Mouse (Mus musculus) hindbrain, postnatal 0 days (tissue): ENCODE measurements around the gene Gm26741. TPM values are rescaled to one million over a fixed set of nuclear protein-coding genes. Genes with fewer than 3 reads are reported as not detected.

ENCODE experiments used
- ATAC-seq: fragments of 200-750 bp; cut with Nextera tagmentation; 2 replicates; pipeline ENCODE4 v1.8.0; 2017; ENCODE audit warnings: mild to moderate bottlenecking, moderate TSS enrichment, moderate library complexity
- DNase-seq: peaks from one replicate; pipeline ENCODE4 v3.0.0-alpha.2; 2015; ENCODE audit warnings: low spot score
- H3K27ac ChIP-seq: fragments of 300-500 bp; sonication (generic); 2 replicates; pipeline ENCODE4 v1.5.1; 2014; ENCODE audit warnings: mild to moderate bottlenecking
- H3K27me3 ChIP-seq: fragments of 300-500 bp; sonication (generic); 2 replicates; pipeline ENCODE4 v1.6.1; 2014; ENCODE audit warnings: low read length, mixed read lengths; ENCODE audit not compliant: insufficient read depth
- H3K36me3 ChIP-seq: fragments of 300-500 bp; sonication (generic); 2 replicates; pipeline ENCODE4 v1.6.1; 2014; ENCODE audit warnings: low read length, mixed read lengths; ENCODE audit not compliant: insufficient read depth
- H3K4me1 ChIP-seq: fragments of 300-500 bp; sonication (generic); 2 replicates; pipeline ENCODE4 v1.6.1; 2014; ENCODE audit warnings: antibody characterized with exemption, low read length, mixed read lengths; ENCODE audit not compliant: insufficient read depth
- H3K4me2 ChIP-seq: fragments of 300-500 bp; sonication (generic); 2 replicates; pipeline ENCODE4 v1.6.1; 2014; ENCODE audit warnings: low read depth, mild to moderate bottlenecking, low read length, moderate library complexity, mixed read lengths
- H3K4me3 ChIP-seq: fragments of 300-500 bp; sonication (generic); 2 replicates; pipeline ENCODE4 v1.5.1; 2014; ENCODE audit warnings: low read length
- H3K9ac ChIP-seq: fragments of 300-500 bp; sonication (generic); replicated peaks from 2 replicates; pipeline ENCODE4 v1.6.1; 2014; ENCODE audit warnings: mild to moderate bottlenecking, low read length, moderate library complexity, mixed read lengths
- H3K9me3 ChIP-seq: fragments of 300-500 bp; sonication (generic); 2 replicates; pipeline ENCODE4 v1.6.1; 2016; ENCODE audit warnings: low read length, mixed read lengths
- CTCF ChIP-seq: IDR thresholded peaks from 2 replicates; pipeline ENCODE4 v1.5.1; 2016; ENCODE audit warnings: antibody characterized with exemption, control low read depth, low read depth
- WGBS: fragments of 180-500 bp; shearing (Covaris S2); extraction: QIAGEN DNeasy Blood & Tissue Kit; methylation state at CpG from one replicate; pipeline ENCODE4 v1.1.7; 2014; 5-methylcytosine and 5-hydroxymethylcytosine counted together
- polyA plus RNA-seq: library from polyadenylated mRNA; unstranded; fragments of >200 nt; fragmentation: Nextera tagmentation; extraction: Ambion mirVana; gene quantifications from 2 replicates; pipeline ENCODE4 v1.2.1, GENCODE M21; 2015
- total RNA-seq: library from RNA; depleted of rRNA; stranded (reverse); fragments of >200 nt; gene quantifications from 2 replicates; pipeline ENCODE4 v1.2.3, GENCODE M21; 2014

Gm26741 gene
- total and polyA plus RNA-seq, 2 experiments from 2014 or later: not detected

DNA sequence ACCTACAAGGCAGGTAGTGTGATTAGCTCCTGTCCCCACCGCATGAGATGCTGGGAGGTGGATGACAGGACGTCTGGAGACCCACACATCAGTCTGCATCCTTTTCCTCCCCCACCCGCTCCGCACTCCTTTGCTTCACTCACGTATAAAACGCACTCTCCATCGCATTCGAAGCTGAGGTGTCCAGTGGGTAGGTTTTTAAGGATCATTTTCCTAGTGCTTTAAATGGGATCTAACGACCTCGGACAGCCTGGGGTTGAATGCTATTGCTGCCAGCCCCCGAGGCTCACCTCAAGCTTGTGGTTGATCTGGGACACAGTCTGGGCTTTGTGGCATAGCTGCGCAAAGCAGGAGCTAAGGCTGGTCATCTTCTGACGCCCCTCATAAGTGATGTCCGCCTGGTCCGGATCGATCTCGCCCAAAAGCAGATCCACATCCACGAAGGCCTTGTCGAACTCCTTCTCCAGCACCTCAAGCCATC, 22.8 kb downstream of the Gm26741 start:
- ATAC-seq (peak; percentile 67), DNase-seq (peak; percentile 55)
- peaks cover 9% of the 10 kb centered on the region for H3K4me1 ChIP-seq
- no peaks in the 10 kb centered on the region for H3K36me3 ChIP-seq
- H3K4me3 ChIP-seq: peak overlapping the region; percentile 68
- peak overlapping the region; percentile 97 for H3K27ac ChIP-seq
- H3K9ac ChIP-seq: peak overlapping the region; percentile 84
- TF ChIP-seq CTCF: no peak
- no peaks in the 10 kb centered on the region for H3K9me3 ChIP-seq
- WGBS: under 1% methylated on average over 19 of the region's 19 CpGs
- no peaks in the 10 kb centered on the region for H3K27me3 ChIP-seq
- peak overlapping the region; percentile 83 for H3K4me2 ChIP-seq

DNA sequence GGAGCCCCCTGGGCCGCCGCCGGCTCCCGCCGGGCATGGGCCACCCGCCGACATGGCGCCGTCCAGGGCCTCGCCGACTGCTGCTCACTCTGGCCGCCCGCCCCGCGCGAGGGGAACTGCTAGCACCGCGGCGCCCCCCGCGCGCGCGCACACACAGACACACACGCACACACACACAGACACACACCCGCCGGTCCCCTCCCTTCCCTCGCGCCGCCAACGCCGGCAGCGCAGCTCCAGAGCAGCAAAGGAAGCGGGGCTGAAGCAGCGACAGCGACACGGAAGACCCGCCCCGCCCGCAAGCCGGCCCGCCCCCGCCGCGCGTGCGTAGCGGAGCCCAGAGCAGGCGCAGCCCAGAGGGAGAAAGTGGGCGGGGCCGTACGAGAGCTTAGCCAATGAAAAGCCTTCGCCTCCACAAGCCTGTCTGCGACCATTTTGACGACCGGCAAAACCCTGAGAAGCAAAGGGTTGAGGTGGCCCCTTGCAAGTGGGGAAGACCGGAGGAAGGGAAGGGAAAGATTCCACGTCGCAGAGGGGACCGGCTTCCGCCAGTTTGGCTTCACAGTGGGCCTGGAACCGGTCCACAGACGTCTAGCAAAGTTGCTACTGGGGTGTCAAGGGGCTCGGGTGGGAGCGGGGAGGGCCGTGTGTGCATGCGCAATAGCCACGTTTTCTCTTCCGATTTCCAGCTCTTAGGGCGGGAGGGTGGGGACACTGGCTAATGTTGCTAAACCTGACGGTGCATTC, 23.5 kb downstream of the Gm26741 start, which contains the start of gene Gopc:
Gene Gopc, minus strand, starts transcription at position 280 of the 747 bp plus-strand sequence.
- Histone ChIP-seq H3K4me3 (peak within 1 kb of the TSS; percentile 68), H3K9ac (peak within 1 kb of the TSS; percentile 84), H3K4me1 (peaks cover 9% of the 10 kb centered on the region), H3K27ac (peak within 1 kb of the TSS; percentile 97), H3K27me3 (no peaks in the 10 kb centered on the region), H3K9me3 (no peaks in the 10 kb centered on the region), H3K4me2 (peak within 1 kb of the TSS; percentile 83), H3K36me3 (no peaks in the 10 kb centered on the region)
- no peak for TF ChIP-seq CTCF
- WGBS: under 1% methylated on average over 54 of the region's 71 CpGs
- peak; percentile 99 for DNase-seq
- peak; percentile 99 for ATAC-seq

DNA sequence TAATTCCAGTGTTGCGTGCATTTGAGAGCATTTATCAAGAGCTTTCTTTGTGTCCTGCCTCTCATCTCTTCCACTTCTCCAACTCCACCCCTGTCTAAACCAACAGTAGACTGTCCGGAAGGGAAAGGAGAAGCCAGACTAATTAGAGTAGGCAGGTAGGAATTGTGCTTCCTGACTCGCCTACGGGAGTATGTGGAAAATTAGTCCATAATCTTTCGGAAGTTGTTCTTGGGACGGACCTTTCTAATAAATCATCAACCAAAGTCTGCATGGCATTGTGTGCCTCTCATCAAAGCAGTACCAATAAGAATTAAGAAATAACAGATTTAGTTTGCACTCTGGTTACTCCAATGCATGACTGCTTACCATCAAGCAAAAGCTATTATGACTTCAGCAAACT, 24.5 kb downstream of the Gm26741 start:
- peaks cover 9% of the 10 kb centered on the region for H3K4me1 ChIP-seq
- H3K4me3 ChIP-seq: peak overlapping the region; percentile 68; the same call in 1 of the 2 replicates
- no peaks in the 10 kb centered on the region for H3K9me3 ChIP-seq
- H3K27ac ChIP-seq: peak overlapping the region; percentile 97; the same call in 1 of the 2 replicates
- peak; percentile 2; the same call in 1 of the 2 replicates for TF ChIP-seq CTCF
- no peaks in the 10 kb centered on the region for H3K27me3 ChIP-seq
- H3K4me2 ChIP-seq: peak overlapping the region; percentile 83
- H3K9ac ChIP-seq: no peak overlapping the region
- ATAC-seq: no peak
- no peaks in the 10 kb centered on the region for H3K36me3 ChIP-seq
- 84% methylated on average over 6 of the region's 6 CpGs for WGBS
- no peak for DNase-seq

DNA sequence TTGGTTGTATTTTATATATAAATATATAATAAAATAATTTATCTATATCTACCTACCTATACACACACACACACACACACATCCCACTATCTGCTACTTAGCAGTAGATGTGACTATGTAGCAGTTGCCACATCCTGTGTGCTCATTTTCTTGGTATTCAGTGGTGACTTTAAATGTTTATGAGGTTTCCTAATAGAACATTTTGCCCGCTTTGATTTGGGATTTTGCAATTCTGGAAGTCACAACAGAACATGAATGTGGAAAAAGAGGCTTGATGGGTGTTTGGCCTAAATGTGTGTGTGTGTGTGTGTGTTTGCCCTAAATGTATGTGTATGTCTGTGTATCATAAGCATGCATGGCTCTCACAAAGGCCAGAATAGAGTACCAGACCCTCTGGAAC, 25.0 kb downstream of the Gm26741 start:
- TF ChIP-seq CTCF: no peak
- DNase-seq (no peak), ATAC-seq (no peak)
- Histone ChIP-seq H3K9ac (no peak overlapping the region), H3K4me2 (no peak overlapping the region), H3K9me3 (no peaks in the 10 kb centered on the region), H3K27me3 (no peaks in the 10 kb centered on the region), H3K27ac (no peak overlapping the region), H3K4me1 (peaks cover 7% of the 10 kb centered on the region), H3K36me3 (no peaks in the 10 kb centered on the region), H3K4me3 (no peak overlapping the region)
- WGBS: 95% methylated on average over 1 of the region's 1 CpGs

DNA sequence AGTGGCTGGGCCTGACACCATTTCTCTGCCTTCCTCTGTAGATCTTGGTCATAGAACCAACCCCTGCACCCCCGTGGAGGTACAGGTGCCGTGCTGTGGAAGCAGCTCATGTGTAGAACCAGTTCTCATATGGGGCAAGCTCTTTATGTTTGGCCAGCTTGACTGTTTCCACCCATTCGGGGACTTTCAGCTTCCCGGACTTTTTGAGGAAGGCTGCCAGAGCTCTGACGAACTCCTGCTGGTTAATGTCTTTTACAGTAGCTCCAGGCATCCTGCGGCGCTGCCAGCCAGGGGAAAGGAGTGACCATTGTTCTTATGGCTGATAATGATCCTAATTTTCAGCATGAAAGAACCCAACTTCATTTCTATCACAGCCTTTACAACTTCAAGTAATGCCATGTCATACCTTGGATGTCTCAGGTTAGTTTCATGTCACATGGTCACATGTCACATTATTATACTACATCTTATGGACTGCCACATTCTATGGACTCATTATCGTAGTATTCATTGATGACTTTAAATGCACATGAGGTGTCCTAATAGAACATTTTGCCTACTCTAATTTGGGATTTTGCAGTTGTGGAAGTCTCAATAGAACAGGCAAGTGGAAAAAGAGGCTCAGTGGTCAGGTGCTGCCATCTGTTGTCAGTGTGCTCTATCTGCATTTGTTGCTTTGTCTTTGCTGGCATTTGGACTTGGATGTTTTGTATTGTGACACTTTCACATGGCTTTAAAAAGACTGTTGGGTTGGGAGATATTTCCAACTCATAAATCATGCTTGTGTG, 26.4 kb downstream of the Gm26741 start:
- Histone ChIP-seq H3K9ac (no peak overlapping the region), H3K27ac (no peak overlapping the region), H3K4me3 (no peak overlapping the region), H3K36me3 (no peaks in the 10 kb centered on the region), H3K4me1 (no peaks in the 10 kb centered on the region), H3K9me3 (no peaks in the 10 kb centered on the region), H3K27me3 (no peaks in the 10 kb centered on the region), H3K4me2 (no peak overlapping the region)
- TF ChIP-seq CTCF: peak; percentile 93
- DNase-seq: peak; percentile 82
- no peak for ATAC-seq
- 38% methylated on average over 8 of the region's 8 CpGs for WGBS

DNA sequence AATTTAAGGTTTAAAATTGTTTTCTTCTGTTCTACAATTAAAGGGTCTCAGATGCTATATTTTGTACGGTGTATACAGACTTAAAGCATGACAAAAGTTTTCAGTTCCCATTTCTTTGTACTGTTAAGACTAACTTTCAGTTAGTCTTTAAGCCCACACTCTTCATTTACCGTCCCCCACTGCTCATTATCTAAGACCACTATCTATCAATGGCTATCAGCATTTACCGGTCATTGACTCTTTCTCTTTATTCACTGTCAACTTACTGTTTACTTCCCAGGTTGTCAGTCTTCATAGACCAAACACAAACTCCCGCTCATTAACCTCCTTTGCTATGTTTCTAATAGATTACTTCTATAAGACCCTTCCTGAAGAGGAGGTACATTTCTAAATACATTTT, 28.6 kb downstream of the Gm26741 start:
- Histone ChIP-seq H3K27me3 (no peaks in the 10 kb centered on the region), H3K9me3 (no peaks in the 10 kb centered on the region), H3K27ac (no peak overlapping the region), H3K4me3 (no peak overlapping the region), H3K36me3 (no peaks in the 10 kb centered on the region), H3K4me2 (no peak overlapping the region), H3K9ac (no peak overlapping the region), H3K4me1 (no peaks in the 10 kb centered on the region)
- no peak for TF ChIP-seq CTCF
- WGBS: 72% methylated on average over 4 of the region's 4 CpGs
- no peak for ATAC-seq
- DNase-seq: no peak
